Mouse (Mus musculus): ENCODE measurements at regions not wholly inside any gene's neighbourhood (a gene's known extent, or its start where the extent isn't known, plus 50 kb on each side); places are given as distances from the start of the nearest gene placed in this dataset.
"Not testable (repeated sequence)": the region's sequence is repeated elsewhere in the genome, so short reads cannot be mapped to it uniquely, and the experiment has no call there.

GRCm38 (mm10) chr11:25055698-25056097 is 977.8 kb downstream of the Bcl11a start:
- H3K27me3 ChIP-seq = no peaks in the 10 kb centered on the region
- no peaks in the 10 kb centered on the region for H3K36me3 ChIP-seq
- H3K4me2 ChIP-seq = no peak overlapping the region
- no peak overlapping the region for H3K9ac ChIP-seq
- H3K4me1 ChIP-seq = peaks cover 16% of the 10 kb centered on the region
- 0 out of 2 replicates have a peak, but pooled peaks cover 4% of the 10 kb centered on the region for H3K9me3 ChIP-seq
- 35% methylated on average over 2 of the region's 2 CpGs for WGBS
- H3K27ac ChIP-seq = no peak overlapping the region
- ATAC-seq (ENCODE audit: insufficient number of reproducible peaks, insufficient read depth, low FRiP score, low TSS enrichment, low read depth) = no peak
- H3K4me3 ChIP-seq = no peak overlapping the region

GRCm38 (mm10) chr11:25057093-25057521 is 979.3 kb downstream of the Bcl11a start:
- 0 out of 2 replicates have a peak overlapping the region, but pooled peaks have one; percentile 28 for H3K27ac ChIP-seq
- no peak overlapping the region for H3K9ac ChIP-seq
- 3% methylated on average over 7 of the region's 7 CpGs for WGBS
- no peak overlapping the region for H3K4me3 ChIP-seq
- H3K9me3 ChIP-seq = 0 out of 2 replicates have a peak, but pooled peaks cover 4% of the 10 kb centered on the region
- H3K36me3 ChIP-seq = no peaks in the 10 kb centered on the region
- peaks cover 16% of the 10 kb centered on the region for H3K4me1 ChIP-seq
- ATAC-seq (ENCODE audit: insufficient number of reproducible peaks, insufficient read depth, low FRiP score, low TSS enrichment, low read depth) = no peak
- H3K27me3 ChIP-seq = no peaks in the 10 kb centered on the region
- peak overlapping the region; percentile 39 for H3K4me2 ChIP-seq

GRCm38 (mm10) chr11:25057543-25057942 is 979.7 kb downstream of the Bcl11a start:
- H3K27ac ChIP-seq = 0 out of 2 replicates have a peak overlapping the region, but pooled peaks have one; percentile 28
- no peak overlapping the region for H3K4me3 ChIP-seq
- H3K9me3 ChIP-seq = 0 out of 2 replicates have a peak, but pooled peaks cover 4% of the 10 kb centered on the region
- ATAC-seq (ENCODE audit: insufficient number of reproducible peaks, insufficient read depth, low FRiP score, low TSS enrichment, low read depth) = no peak
- no peaks in the 10 kb centered on the region for H3K36me3 ChIP-seq
- H3K27me3 ChIP-seq = no peaks in the 10 kb centered on the region
- whole genome bisulfite sequencing = 12% methylated on average over 2 of the region's 2 CpGs
- no peak overlapping the region for H3K9ac ChIP-seq
- peak overlapping the region; percentile 39; the same call in 1 of the 2 replicates for H3K4me2 ChIP-seq
- H3K4me1 ChIP-seq = peaks cover 16% of the 10 kb centered on the region

GRCm38 (mm10) chr11:25063042-25063441 is 985.2 kb downstream of the Bcl11a start:
- ATAC-seq (ENCODE audit: insufficient number of reproducible peaks, insufficient read depth, low FRiP score, low TSS enrichment, low read depth) = no peak
- no peak overlapping the region for H3K4me3 ChIP-seq
- H3K9me3 ChIP-seq = no peaks in the 10 kb centered on the region
- H3K36me3 ChIP-seq = no peaks in the 10 kb centered on the region
- H3K27ac ChIP-seq = no peak overlapping the region
- 23% methylated on average over 4 of the region's 4 CpGs for WGBS
- H3K27me3 ChIP-seq = no peaks in the 10 kb centered on the region
- no peak overlapping the region for H3K4me2 ChIP-seq
- H3K9ac ChIP-seq = no peak overlapping the region
- H3K4me1 ChIP-seq = peaks cover 17% of the 10 kb centered on the region

- Histone ChIP-seq H3K4me2 (no peak overlapping the region), H3K4me1 (peaks cover 15% of the 10 kb centered on the region), H3K4me3 (no peak overlapping the region), H3K9ac (no peak overlapping the region), H3K27ac (no peak overlapping the region), H3K36me3 (no peaks in the 10 kb centered on the region), H3K9me3 (no peaks in the 10 kb centered on the region), H3K27me3 (no peaks in the 10 kb centered on the region)
- no peak for ATAC-seq (ENCODE audit: insufficient number of reproducible peaks, insufficient read depth, low FRiP score, low TSS enrichment, low read depth)
- WGBS = 64% methylated on average over 2 of the region's 2 CpGs
These were observed 986.1 kb downstream of the Bcl11a start for GRCm38 (mm10) chr11:25063978-25064377.

GRCm38 (mm10) chr11:25099976-25100375 is 1022.1 kb downstream of the Bcl11a start:
- not testable (repeated sequence) for H3K4me3 ChIP-seq; H3K9ac ChIP-seq; H3K9me3 ChIP-seq; ATAC-seq (ENCODE audit: insufficient number of reproducible peaks, insufficient read depth, low FRiP score, low TSS enrichment, low read depth); H3K4me1 ChIP-seq; H3K27me3 ChIP-seq; H3K36me3 ChIP-seq; H3K27ac ChIP-seq; H3K4me2 ChIP-seq
- 93% methylated on average over 3 of the region's 3 CpGs for WGBS

GRCm38 (mm10) chr11:25104432-25104831 is 1026.6 kb downstream of the Bcl11a start:
- Histone ChIP-seq H3K4me3 (no peak overlapping the region), H3K4me1 (peaks cover 10% of the 10 kb centered on the region), H3K27ac (no peak overlapping the region), H3K9me3 (no peaks in the 10 kb centered on the region), H3K4me2 (no peak overlapping the region), H3K36me3 (no peaks in the 10 kb centered on the region), H3K9ac (no peak overlapping the region), H3K27me3 (no peaks in the 10 kb centered on the region)
- WGBS = 30% methylated on average over 8 of the region's 8 CpGs
- ATAC-seq (ENCODE audit: insufficient number of reproducible peaks, insufficient read depth, low FRiP score, low TSS enrichment, low read depth) = 0 out of 2 replicates have a peak, but pooled peaks have one; percentile 56

GRCm38 (mm10) chr11:25124458-25124857 is 1046.6 kb downstream of the Bcl11a start:
- Histone ChIP-seq H3K27me3 (no peaks in the 10 kb centered on the region), H3K9ac (no peak overlapping the region), H3K9me3 (no peaks in the 10 kb centered on the region), H3K36me3 (no peaks in the 10 kb centered on the region), H3K4me3 (no peak overlapping the region), H3K4me2 (no peak overlapping the region), H3K27ac (no peak overlapping the region), H3K4me1 (no peaks in the 10 kb centered on the region)
- ATAC-seq (ENCODE audit: insufficient number of reproducible peaks, insufficient read depth, low FRiP score, low TSS enrichment, low read depth) = no peak
- 30% methylated on average over 2 of the region's 2 CpGs for WGBS

GRCm38 (mm10) chr11:25142226-25142625 is 1064.4 kb downstream of the Bcl11a start:
- 46% methylated on average over 2 of the region's 2 CpGs for WGBS
- Histone ChIP-seq H3K27ac (no peak overlapping the region), H3K9ac (no peak overlapping the region), H3K4me3 (no peak overlapping the region), H3K9me3 (no peaks in the 10 kb centered on the region), H3K27me3 (no peaks in the 10 kb centered on the region), H3K4me1 (peaks cover 21% of the 10 kb centered on the region), H3K4me2 (no peak overlapping the region), H3K36me3 (no peaks in the 10 kb centered on the region)
- ATAC-seq (ENCODE audit: insufficient number of reproducible peaks, insufficient read depth, low FRiP score, low TSS enrichment, low read depth) = no peak

GRCm38 (mm10) chr11:25142833-25143232 is 1065.0 kb downstream of the Bcl11a start:
- no peak for ATAC-seq (ENCODE audit: insufficient number of reproducible peaks, insufficient read depth, low FRiP score, low TSS enrichment, low read depth)
- H3K9ac ChIP-seq = no peak overlapping the region
- H3K4me1 ChIP-seq = peaks cover 21% of the 10 kb centered on the region
- no peaks in the 10 kb centered on the region for H3K36me3 ChIP-seq
- H3K27me3 ChIP-seq = no peaks in the 10 kb centered on the region
- H3K4me3 ChIP-seq = no peak overlapping the region
- H3K9me3 ChIP-seq = no peaks in the 10 kb centered on the region
- H3K4me2 ChIP-seq = no peak overlapping the region
- 17% methylated on average over 4 of the region's 4 CpGs for WGBS
- H3K27ac ChIP-seq = no peak overlapping the region

- no peaks in the 10 kb centered on the region for H3K9me3 ChIP-seq
- H3K27ac ChIP-seq = no peak overlapping the region
- H3K4me1 ChIP-seq = peaks cover 17% of the 10 kb centered on the region
- H3K27me3 ChIP-seq = no peaks in the 10 kb centered on the region
- no peak overlapping the region for H3K9ac ChIP-seq
- no peak overlapping the region for H3K4me3 ChIP-seq
- no peak overlapping the region for H3K4me2 ChIP-seq
- no peak for ATAC-seq (ENCODE audit: insufficient number of reproducible peaks, insufficient read depth, low FRiP score, low TSS enrichment, low read depth)
- 78% methylated on average over 3 of the region's 3 CpGs for WGBS
- H3K36me3 ChIP-seq = no peaks in the 10 kb centered on the region
These were observed 1063.3 kb downstream of the 5730522E02Rik start for GRCm38 (mm10) chr11:25147287-25147686.

GRCm38 (mm10) chr11:25156705-25157104 is 1053.9 kb downstream of the 5730522E02Rik start:
- Histone ChIP-seq H3K4me3 (no peak overlapping the region), H3K27ac (no peak overlapping the region), H3K9ac (no peak overlapping the region), H3K4me2 (no peak overlapping the region; the same call in 1 of the 2 replicates), H3K9me3 (no peaks in the 10 kb centered on the region), H3K4me1 (0 out of 2 replicates have a peak, but pooled peaks cover 9% of the 10 kb centered on the region), H3K36me3 (no peaks in the 10 kb centered on the region), H3K27me3 (no peaks in the 10 kb centered on the region)
- no peak for ATAC-seq (ENCODE audit: insufficient number of reproducible peaks, insufficient read depth, low FRiP score, low TSS enrichment, low read depth)
- WGBS = 23% methylated on average over 5 of the region's 5 CpGs

Data from embryonic facial prominence, embryonic 13.5 days (tissue).